Mouse (Mus musculus) adrenal gland (tissue): ENCODE results near the gene Hadha.

Experiments
- intact Hi-C: fragments of 180-260 bp; cut with DNase I; formaldehyde crosslinking; loops from one replicate; pipeline ENCODE4 v1.15.1; 2025

The Hadha gene

DNA sequence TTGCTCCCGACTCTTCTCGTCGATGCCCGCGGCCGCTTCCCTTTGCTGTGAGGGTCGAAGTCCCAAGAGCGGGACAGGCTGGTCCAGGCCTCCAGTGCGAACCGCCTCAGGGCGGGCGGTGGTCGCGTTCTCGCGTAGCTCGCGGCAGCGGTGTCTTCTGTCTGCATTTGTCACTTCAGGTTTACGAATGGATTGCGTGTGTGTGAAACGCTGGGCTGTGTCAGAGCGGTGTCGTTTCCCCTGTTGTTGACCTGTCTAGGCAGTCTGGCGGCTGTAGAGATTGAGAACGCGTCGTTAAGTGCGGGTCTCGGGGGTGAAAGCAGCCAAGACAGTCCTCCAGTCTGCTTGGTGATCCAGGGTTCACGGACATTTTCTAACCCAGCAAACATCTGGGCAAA lies 432 bp upstream of the Hadha start:
- intact Hi-C loops, result no loop called here

DNA sequence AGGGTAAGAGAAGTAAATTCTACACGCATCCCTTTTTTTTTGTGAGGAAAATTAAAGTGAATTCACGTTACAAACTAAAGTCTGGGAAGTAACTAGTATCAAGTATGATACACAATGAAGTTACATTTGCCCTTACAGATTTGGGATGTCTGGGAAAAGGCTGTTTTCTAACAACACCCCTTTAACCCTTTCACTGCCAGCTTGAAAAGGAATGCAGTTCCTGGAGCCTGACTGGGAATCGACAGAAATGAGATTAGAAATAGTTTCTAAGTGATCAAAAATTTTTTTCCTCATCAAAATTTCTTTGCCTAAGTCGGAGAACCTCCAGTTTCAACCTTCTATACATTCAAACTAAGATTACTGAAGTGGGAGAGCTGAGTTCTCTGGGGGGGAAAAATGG lies 949 bp downstream of the Hadha start:
- intact Hi-C loops, result no loop called here

DNA sequence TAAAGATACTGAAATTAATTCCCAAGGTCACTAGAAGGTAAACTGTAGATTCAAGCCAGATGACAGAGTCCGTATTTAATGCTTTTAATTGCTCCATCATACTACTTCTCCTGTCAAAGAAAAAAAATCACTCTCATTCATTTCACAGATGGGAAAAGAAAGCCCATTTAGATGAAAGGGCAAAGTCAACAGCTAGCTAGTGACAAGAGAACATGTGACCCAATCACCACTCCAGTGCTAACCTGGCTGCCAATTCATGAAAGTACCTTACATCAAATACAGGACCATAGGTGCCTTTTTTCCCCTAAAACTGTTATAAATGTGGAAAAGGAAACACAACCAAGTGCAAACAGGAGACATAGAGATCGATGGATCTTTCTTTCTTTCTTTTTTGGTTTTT lies 1.7 kb downstream of the Hadha start:
- intact Hi-C loops, result no loop called here

DNA sequence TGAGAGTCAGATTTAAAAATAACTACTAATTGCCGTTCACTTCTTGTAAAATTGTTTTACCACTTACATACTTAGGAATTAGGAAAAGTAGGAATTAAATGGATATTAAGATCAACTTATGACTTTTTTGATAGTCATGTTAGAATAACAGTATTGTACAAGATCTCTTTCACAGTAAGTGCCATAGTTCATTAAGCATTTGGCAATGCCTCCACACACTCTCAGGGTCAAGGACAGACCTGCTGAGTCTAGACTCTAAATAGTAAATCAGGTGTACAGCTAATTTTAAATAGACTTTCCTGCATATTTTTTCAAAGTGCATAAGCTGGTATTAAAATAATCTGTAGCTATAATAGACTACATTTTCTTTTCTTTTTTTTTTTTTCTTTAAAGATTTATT lies 2.5 kb downstream of the Hadha start:
- intact Hi-C loops, result no loop called here

DNA sequence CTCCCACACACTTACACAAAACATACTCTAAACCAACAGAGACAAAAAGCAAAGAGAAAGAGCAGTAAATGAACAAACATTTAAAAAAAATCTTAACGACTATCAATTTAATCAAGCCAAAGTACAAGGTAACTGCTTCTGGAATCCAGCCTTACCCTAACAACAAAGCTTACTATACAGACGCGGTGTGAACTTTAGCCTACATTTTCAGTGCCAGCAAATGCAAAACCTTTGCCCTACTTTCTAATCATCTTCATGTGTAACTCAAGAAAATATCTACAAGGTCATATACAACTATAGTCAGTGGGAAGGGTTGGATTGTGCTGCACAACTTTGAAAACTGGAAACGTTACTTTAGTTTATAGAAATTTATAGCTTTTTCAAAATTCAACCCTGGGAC lies 3.0 kb downstream of the Hadha start:
- intact Hi-C loops, result no loop called here

DNA sequence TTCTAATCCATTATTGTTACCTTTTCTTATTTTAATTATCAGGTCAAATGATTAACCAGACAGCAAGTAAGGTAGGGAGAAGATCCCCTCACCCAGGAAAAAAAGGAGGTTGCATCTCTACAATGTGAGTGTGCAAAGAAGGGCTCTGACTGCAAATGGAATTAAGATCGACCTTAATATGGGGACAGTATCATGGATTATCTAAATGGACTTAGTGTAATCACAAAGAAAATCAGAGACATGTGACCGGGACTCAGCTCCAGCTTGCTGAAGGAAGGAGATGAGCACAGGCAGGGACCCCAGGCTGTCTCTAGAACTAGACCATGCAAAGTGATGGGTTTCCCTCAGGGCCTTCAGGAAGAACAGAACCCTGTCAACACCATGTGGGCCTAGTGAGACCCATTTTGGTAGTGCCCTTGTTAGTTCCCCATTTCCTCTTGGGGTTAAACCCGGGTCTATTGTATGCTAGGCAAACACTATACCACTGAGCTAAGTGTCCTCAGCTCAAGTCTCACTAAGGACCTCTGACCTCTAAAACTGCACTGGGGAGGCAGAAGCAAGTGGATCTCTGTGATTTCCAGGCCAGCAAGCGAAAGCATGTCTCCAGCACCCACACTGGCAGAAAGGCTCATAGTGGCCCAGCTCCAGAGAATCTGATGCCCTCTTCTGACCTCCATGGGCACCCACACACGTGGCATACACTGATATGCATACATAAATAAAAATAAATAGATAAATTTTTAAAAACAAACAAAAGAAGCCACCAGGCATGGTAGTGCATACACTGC lies 6.6 kb downstream of the Hadha start:
- intact Hi-C loops, result no loop called here

DNA sequence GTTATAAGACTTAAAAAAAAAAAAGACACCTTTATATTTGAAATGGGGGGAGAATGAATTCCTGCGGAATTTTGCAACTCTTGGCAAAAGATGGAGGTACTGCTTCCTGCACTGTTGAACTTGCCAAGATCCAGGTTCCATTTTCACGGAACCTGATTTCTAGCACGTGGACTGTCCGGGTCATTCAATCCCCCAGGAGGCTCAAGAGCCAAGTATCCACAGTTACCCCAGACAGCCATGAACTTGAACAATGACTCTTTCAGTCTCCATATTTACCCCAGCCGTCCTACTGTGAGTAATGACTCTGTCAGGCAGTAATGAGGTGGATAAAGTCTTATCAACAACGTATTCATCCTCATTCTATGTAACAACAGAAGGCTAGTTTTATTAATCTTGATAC lies 8.4 kb downstream of the Hadha start:
- intact Hi-C loops, result no loop called here

DNA sequence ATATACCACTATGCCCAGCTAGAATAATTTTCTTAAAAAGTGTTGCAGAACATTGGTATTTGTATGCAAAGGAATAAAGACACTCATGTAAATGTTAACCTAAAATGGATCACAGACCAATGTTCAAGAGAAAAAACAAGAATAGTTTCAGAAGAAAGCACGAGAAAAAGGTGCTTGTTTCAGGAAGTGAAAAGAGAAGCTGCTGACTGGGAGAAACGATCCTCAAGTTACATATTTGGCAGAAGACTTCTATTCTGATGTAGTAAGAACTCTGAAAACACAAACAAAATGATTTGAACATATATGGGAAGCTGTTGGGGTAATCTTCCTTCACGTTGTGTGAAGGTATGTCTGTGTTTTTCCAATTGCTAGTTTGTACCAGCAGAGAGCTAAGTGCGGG lies 16.8 kb downstream of the Hadha start:
- intact Hi-C loops, result no loop called here

DNA sequence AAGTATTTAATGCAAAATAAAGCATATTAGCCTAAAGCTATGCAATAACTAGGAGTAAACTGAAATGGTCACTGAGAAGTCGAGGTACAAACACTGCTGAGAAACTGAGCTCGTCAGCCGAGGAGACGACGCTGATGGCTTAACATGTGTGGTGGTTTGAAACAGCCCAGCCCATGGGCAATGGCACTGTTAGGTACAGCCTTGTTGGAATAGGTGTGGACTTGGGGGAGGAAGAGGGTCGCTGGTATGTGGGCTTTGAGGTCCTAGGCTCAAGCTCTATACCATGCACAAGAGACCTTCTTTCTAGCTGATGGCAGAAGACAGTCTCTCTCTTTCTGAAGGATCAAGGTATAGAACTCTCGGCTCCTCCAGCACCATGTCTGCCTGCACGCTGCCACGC lies 17.7 kb downstream of the Hadha start:
- intact Hi-C loops, result no loop called here

DNA sequence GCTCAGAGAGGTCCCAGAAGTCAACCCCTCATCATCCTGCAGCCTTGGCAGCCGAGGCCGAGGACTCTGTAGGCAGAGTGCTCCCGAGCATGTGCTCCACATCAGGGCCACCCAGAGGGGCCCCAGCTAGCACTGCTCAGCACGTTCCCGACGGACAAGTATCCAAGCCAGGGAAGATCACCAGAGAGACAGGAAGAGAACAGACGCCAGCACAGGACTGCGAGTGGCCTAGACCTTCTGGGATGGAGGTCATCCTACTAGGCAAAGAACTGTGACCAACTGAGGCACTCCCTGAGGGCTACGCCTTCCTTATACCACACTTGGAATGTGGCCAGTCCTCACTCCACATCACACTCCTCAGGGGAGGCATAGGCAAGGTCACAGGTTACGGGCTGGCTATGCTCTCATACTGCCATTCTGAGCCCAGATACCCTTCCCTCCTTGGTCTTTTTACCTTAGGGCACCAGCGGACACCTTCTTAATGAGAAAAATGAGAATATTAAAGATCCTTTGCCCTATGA lies 19.2 kb downstream of the Hadha start:
- intact Hi-C loops, result no loop called here

DNA sequence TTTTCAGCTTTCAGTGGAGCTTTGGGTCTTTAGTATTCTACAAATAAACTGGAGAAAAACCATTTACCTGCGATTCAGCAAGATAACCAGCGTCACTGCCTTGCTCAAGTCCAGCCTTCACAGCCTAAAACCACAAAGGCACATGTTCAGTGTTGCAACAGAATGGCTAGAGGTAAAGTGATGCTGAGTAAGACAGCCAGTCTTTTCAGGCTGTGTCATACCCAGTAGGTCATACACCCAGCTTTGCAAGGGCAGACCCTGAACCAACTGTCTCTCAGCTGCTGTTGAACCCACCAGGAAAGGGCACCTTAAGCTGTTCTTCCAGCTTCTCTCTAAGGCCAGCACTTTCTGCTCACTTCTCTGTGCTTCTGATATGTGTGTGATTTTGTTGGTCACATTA lies 22.8 kb downstream of the Hadha start:
- intact Hi-C loops, result no loop called here

DNA sequence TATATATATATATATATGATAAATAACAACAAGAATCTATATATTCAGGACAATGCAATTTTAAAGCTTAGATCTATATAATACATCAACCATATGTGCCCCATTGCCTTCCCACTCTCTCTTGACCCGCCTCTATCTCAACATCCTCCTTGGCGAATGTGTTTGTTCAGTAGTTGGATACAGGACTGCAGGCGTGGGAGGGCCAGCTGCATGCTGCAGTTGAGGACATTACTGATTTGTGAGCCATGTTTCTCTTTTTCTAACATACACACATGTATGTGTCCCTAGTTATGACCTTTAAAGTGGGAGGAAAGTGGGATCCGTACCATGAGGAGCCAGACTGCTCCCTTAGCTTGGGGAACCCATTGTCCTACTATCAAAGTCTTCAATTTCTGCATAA lies 23.7 kb downstream of the Hadha start:
- intact Hi-C loops, result no loop called here

DNA sequence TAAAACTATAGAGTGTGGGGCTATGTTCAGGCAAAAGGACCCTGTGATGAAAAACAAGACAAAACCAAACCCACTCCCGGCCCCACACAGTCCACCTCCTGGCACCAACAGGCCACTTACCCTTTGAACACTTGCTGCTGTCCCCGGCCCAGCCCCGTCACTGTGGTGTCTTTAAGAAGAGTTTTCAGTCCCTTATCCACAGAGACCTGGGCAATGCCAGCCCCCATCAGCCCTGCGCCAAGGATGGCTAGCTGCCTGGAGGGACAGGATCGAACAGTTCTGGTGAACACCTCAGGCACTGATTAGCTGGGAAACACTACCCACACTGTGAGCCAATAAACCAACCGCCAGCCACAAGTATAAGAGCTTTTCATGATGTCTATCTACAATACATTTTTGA lies 26.3 kb downstream of the Hadha start:
- intact Hi-C loops, result no loop called here

DNA sequence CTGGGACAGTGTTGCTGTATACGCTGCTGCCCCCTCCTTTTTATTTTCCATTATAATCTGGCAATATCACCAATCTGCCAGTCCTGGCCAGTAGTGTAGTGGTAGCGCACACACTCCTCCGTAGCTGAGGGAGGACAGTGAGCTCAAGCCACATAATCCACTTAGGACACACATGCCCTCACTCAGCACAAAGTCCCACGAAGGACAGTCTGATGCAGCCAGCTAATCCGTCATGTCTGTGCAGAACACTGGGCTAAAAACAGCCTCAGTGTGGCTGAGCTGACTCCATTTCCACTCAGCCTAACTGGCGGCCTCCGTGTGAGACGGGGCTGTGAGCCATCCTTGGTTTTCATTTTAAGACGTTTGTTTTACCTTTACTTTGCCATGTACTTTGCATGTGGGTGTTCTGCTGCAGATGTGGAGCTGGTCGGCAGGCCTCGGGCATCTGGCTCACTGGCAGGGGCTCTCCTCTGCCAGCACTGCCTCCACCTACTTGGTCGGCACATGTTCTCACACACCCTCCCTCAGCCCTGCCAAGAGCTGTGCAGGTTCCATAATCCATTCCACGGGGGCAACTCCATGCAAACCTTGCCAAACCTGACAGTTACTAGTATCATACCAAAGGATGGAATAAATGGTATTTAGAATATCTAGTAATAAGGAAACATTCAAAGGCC lies 26.9 kb downstream of the Hadha start:
- intact Hi-C loops, result no loop called here

DNA sequence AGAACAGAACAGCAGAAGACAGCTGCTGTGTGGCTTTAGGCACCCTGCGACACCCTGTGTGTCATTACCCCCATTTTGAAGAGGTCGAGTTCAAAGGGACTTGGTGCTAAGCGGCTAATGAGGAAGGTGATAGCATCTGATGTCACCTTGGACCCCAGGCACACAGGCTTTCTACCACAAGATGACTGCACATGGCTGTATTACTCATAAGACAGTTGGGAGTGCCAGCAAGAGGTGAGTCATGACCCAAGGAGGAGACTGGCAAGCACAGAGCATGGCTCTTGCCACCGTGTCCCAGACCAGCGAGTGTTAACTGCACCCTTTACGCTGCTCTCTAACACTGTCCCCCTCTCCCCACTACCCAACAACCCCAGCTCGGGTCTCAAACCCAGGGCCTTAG lies 28.2 kb downstream of the Hadha start:
- intact Hi-C loops, result no loop called here

DNA sequence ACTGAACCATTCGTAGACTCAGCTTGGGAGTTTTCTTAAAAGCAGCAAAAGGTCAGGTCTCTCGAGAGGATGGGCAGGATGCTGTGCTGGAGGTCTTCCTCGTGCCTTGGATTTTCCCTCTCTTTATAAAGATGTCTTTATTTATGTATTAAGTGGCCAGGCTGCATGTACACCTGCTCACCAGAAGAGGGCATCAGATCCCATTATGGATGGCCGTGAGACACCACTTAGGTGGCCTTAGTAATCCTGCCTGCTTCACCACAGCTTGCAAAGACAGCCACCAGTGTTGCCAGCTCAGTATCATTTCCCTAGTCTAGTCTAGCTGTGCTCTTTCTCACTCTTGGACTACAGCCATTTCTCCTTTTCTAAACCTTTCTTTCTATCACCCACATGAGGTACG lies 29.4 kb downstream of the Hadha start:
- intact Hi-C loops, result no loop called here

DNA sequence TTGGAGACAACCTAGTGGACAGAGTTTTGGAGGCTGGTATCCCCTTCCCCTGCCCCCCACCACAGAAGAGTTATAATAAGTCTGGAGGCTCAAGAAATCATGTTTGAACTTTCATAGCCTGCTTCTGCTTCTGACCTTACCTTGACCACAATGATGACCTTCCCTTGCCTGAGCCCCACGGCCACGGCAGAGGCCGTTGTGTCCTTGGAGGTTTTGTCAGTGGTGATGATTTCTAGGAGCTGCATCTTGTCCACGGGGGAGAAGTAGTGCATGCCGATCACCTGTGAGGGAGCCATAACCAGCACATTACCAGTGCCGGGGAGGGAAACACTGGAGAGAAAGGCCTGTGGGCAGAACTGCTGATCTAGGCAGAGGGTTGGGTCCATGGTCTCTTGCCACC lies 32.5 kb downstream of the Hadha start:
- intact Hi-C loops, result no loop called here

DNA sequence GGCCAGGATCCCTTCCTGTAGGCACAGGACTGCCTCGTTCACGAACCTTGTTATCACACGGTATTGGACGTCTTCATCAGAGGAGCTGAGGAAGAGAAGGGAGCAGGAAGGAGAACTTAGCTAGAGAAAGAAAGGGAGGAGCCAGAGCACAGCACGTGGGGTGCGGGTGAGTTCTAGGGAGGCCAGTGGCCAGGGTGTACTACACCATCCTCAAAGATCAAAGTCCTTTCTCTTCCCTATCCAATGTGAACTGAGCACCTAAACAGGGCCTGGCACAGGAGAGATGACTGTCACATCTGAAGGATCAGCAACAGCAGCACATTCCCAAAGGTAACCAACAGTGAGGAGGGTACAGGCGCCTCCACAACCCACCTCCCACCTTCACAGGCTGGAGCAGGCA lies 34.9 kb downstream of the Hadha start:
- intact Hi-C loops, result no loop called here

DNA sequence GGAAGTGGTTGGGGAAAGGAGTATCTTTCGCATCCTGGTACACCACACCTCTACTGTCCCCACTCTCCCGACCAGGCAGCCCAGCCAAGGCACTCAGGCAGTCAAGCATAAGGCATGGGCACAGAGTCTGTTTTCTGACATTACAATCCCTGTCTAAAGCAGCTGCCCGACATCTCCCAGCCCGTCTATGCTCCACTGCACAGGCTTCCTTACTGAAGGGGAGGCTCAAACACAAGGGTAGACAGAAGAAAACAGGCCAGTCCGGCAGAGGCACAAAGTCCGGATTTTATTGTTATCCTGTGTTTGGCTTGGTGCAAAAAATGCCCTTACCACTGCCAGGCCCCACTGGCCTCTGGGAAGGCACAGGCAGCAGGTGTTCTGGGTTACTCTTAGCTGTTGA lies 35.8 kb downstream of the Hadha start:
- intact Hi-C loops, result no loop called here

DNA sequence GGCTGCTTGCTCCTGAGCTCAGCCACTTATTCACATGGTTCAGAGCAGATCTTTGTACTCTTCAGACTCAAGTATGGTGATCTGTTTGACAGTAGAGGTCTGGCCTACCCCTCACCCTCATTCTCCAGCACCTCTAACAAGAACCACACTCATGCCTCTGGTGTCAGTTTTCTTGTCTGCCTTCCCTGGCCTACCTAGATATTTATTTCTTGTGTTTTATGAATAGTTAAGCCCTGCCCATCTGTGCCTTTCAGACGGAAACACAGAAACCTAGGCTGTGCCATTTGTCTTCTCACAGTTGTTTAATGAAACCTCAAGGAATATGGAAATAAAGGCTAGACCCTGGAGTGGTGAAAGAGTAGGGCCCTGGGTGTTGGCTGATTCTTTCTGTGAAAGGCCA lies 36.9 kb downstream of the Hadha start:
- intact Hi-C loops, result no loop called here

DNA sequence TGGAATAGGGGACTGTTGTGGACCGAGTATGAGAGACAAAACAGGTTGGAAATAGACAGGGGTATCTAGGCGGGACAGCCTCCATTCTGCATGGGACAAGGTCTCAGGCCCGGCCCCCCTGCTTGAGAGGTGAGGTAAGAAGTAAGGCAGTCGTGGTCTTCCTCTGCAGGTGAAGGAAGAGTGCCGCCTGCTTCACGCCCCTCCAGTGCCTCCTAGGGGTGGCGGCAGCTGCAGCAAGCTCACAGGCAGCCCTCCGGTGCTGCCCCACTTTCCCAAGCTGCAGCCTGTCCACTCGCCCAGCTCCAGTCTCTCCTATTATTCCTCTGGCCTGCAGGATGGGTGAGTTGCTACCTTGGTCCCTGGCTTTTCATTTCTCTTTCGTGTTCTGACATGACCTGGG lies 39.2 kb downstream of the Hadha start:
- intact Hi-C loops, result no loop called here

DNA sequence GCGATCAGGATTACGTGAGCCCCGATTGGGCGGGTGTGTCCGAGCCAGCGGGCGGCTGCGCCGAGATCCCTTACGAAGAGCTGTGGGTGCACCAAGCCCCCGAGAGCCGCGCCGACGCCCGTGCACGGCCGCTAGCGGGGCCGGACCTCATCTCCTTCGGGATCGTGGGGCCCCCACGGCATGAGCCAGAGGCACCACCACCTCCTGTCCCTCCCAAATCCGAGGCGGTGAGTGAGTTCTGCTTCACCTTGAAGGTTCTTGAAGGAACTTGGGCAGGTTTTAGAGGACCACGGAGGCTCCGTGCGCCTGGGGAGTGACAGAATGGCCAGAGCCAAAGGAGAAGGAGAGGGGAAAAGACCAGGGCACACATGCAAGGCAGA lies 40.2 kb downstream of the Hadha start:
- intact Hi-C loops, result loop anchor here (5.0 kb wide), 1 partner anchor 83 kb away; no protein-coding TSS in a partner anchor
